Mouse (Mus musculus): ENCODE measurements around the gene Sbk1. TPM values are rescaled to one million over a fixed set of nuclear protein-coding genes. Genes with fewer than 3 reads are reported as not detected.
"Not testable (repeated sequence)": the region's sequence is repeated elsewhere in the genome, so short reads cannot be mapped to it uniquely, and the experiment has no call there.

The Sbk1 gene
- polyA plus RNA-seq, 1 experiment, result 24.7 TPM

DNA sequence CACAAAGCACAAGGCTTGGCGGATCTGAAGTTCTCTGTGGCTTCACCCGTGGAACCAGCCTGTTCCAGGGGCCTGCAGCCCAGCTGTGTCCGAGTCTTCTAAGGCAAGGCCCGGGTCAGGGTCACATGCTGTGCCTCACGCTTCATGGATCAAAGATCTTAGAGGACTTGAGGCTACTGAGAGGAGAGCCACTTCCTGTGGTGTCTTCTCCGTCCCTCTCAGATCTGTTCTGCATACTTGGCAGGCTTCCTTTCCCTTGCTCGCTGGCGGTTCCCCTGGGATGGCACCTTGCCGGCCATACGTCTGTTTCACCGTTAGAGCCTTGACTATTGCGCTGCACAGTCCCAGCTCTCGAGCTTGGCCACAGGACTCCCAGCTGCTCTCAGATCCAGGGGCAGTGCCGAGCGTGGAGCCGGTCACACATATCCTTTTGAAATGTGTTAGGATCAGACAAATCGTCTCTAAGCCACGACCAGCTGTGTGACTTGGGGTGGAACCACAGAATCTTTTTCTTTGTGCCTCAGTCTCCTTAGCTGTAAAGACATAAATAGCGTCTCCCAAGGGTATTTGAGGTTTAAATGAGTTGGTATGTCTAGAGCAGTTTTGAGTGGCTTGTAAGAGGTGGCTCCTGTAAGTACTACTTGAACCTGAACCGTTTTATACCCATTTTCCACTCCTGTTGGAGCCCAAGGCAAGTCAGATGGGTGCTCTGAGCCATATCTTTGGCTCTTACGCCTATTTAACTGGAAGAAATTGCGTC, 5.3 kb downstream of the Sbk1 start:
- peaks cover 6% of the 10 kb centered on the region for H3K4me1 ChIP-seq (ENCODE audit: control insufficient read depth, insufficient read depth, low read length)
- no peaks in the 10 kb centered on the region for H3K9me3 ChIP-seq (replicated peaks; ENCODE audit: control insufficient read depth, insufficient read depth, low read length, poor library complexity, severe bottlenecking)
- H3K27ac ChIP-seq (ENCODE audit: insufficient read depth, low read length), result no peak overlapping the region
- peaks cover 5% of the 10 kb centered on the region; the same call in 1 of the 2 replicates for H3K36me3 ChIP-seq (ENCODE audit: control insufficient read depth, insufficient read depth, low read length, poor library complexity, severe bottlenecking)
- no peak overlapping the region for H3K4me3 ChIP-seq (ENCODE audit: low read depth, low read length)
- TF ChIP-seq CTCF (IDR thresholded peaks at IDR 0.05; ENCODE audit: low read depth, low read length), result no peak
- TF ChIP-seq POLR2A (IDR thresholded peaks at IDR 0.05; ENCODE audit: insufficient read depth, low read length), result no peak
- H3K9ac ChIP-seq (ENCODE audit: low read depth, poor library complexity, severe bottlenecking), result no peak overlapping the region
- H3K27me3 ChIP-seq (ENCODE audit: control insufficient read depth, insufficient read depth, low read length, poor library complexity, severe bottlenecking), result no peaks in the 10 kb centered on the region

GRCm38 (mm10) chr7:126278799-126279198, 6.4 kb downstream of the Sbk1 start:
- Histone ChIP-seq H3K27ac (ENCODE audit: insufficient read depth, low read length) (no peak overlapping the region), H3K9me3 (replicated peaks; ENCODE audit: control insufficient read depth, insufficient read depth, low read length, poor library complexity, severe bottlenecking) (no peaks in the 10 kb centered on the region), H3K9ac (ENCODE audit: low read depth, poor library complexity, severe bottlenecking) (no peak overlapping the region), H3K27me3 (ENCODE audit: control insufficient read depth, insufficient read depth, low read length, poor library complexity, severe bottlenecking) (no peaks in the 10 kb centered on the region), H3K4me3 (ENCODE audit: low read depth, low read length) (no peak overlapping the region), H3K36me3 (ENCODE audit: control insufficient read depth, insufficient read depth, low read length, poor library complexity, severe bottlenecking) (peaks cover 5% of the 10 kb centered on the region; the same call in 1 of the 2 replicates), H3K4me1 (ENCODE audit: control insufficient read depth, insufficient read depth, low read length) (peaks cover 6% of the 10 kb centered on the region)
- no peak for TF ChIP-seq CTCF (IDR thresholded peaks at IDR 0.05; ENCODE audit: low read depth, low read length)
- TF ChIP-seq POLR2A (IDR thresholded peaks at IDR 0.05; ENCODE audit: insufficient read depth, low read length), result no peak
- no peak for TF ChIP-seq EP300 (IDR thresholded peaks at IDR 0.05; ENCODE audit: insufficient read depth, low read depth, low read length)

DNA sequence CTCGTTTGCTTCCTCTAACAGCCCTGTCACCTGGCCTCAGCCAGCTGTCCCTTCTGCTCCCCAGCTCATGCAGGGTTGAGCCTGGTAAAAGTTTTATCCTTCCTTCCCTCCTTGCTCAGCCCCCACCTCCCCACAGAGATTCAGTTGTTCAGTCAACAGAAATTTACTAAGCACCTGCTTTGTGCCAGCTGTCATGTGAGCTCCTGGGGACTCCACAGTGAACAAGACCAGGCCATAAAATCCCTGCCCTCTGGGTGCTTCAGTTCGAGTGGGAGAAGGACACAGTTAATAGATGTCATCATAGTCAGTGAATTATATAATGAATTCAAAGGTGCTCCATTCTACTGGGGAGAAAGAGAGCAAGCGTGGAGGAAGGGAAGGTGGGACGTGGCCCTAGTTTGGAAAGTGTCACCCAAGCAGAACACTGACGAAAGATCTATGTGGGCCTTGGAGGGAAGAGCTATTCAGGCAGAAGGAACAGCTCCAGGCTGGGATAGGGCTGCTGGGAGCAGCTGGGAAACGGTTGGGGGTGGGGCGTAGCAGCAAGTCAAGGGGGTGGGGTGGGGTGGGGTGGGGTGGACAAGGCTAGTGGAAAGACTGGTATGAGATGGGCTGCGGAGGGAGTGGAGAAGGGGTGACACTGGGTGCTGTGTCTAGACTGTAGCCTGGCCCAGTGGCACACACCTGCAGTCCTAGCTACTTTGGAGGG, 7.5 kb downstream of the Sbk1 start:
- no peak overlapping the region for H3K9ac ChIP-seq (ENCODE audit: low read depth, poor library complexity, severe bottlenecking)
- peaks cover 14% of the 10 kb centered on the region for H3K4me1 ChIP-seq (ENCODE audit: control insufficient read depth, insufficient read depth, low read length)
- peaks cover 5% of the 10 kb centered on the region; the same call in 1 of the 2 replicates for H3K36me3 ChIP-seq (ENCODE audit: control insufficient read depth, insufficient read depth, low read length, poor library complexity, severe bottlenecking)
- no peak overlapping the region for H3K4me3 ChIP-seq (ENCODE audit: low read depth, low read length)
- TF ChIP-seq CTCF (IDR thresholded peaks at IDR 0.05; ENCODE audit: low read depth, low read length), result no peak
- TF ChIP-seq EP300 (IDR thresholded peaks at IDR 0.05; ENCODE audit: insufficient read depth, low read depth, low read length), result no peak
- no peak for TF ChIP-seq POLR2A (IDR thresholded peaks at IDR 0.05; ENCODE audit: insufficient read depth, low read length)
- H3K27ac ChIP-seq (ENCODE audit: insufficient read depth, low read length), result no peak overlapping the region
- H3K9me3 ChIP-seq (replicated peaks; ENCODE audit: control insufficient read depth, insufficient read depth, low read length, poor library complexity, severe bottlenecking), result no peaks in the 10 kb centered on the region
- no peaks in the 10 kb centered on the region for H3K27me3 ChIP-seq (ENCODE audit: control insufficient read depth, insufficient read depth, low read length, poor library complexity, severe bottlenecking)

DNA sequence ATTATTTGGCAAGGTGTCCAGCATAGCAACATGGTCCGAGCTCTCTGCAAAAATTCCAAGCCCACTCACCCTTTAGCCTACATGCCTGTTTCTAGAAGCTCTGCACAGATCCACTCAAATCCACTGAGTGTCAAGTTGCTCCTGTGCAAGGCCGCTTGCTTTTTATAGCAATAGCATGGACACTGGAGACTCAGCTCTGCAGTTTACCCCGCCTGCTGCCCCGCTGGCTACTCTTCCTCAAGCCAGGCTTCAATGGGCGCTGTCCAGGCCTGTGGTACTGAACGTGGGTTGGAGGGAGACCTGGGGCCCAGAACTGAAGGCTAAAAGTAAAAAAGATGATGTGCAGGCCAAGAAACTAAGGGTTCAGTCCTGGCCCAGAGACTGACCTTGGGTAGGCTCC, 8.3 kb downstream of the Sbk1 start:
- H3K27me3 ChIP-seq (ENCODE audit: control insufficient read depth, insufficient read depth, low read length, poor library complexity, severe bottlenecking), result no peaks in the 10 kb centered on the region
- no peaks in the 10 kb centered on the region for H3K9me3 ChIP-seq (replicated peaks; ENCODE audit: control insufficient read depth, insufficient read depth, low read length, poor library complexity, severe bottlenecking)
- no peak overlapping the region for H3K4me3 ChIP-seq (ENCODE audit: low read depth, low read length)
- no peak for TF ChIP-seq EP300 (IDR thresholded peaks at IDR 0.05; ENCODE audit: insufficient read depth, low read depth, low read length)
- no peak for TF ChIP-seq POLR2A (IDR thresholded peaks at IDR 0.05; ENCODE audit: insufficient read depth, low read length)
- TF ChIP-seq CTCF (IDR thresholded peaks at IDR 0.05; ENCODE audit: low read depth, low read length), result no peak
- peaks cover 16% of the 10 kb centered on the region for H3K4me1 ChIP-seq (ENCODE audit: control insufficient read depth, insufficient read depth, low read length)
- peaks cover under 1% of the 10 kb centered on the region; the same call in 1 of the 2 replicates for H3K36me3 ChIP-seq (ENCODE audit: control insufficient read depth, insufficient read depth, low read length, poor library complexity, severe bottlenecking)
- no peak overlapping the region for H3K27ac ChIP-seq (ENCODE audit: insufficient read depth, low read length)
- no peak overlapping the region for H3K9ac ChIP-seq (ENCODE audit: low read depth, poor library complexity, severe bottlenecking)

GRCm38 (mm10) chr7:126281876-126282682, 9.7 kb downstream of the Sbk1 start:
- H3K9me3 ChIP-seq (replicated peaks; ENCODE audit: control insufficient read depth, insufficient read depth, low read length, poor library complexity, severe bottlenecking), result no peaks in the 10 kb centered on the region
- H3K9ac ChIP-seq (ENCODE audit: low read depth, poor library complexity, severe bottlenecking), result no peak overlapping the region
- no peak overlapping the region for H3K27ac ChIP-seq (ENCODE audit: insufficient read depth, low read length)
- no peaks in the 10 kb centered on the region for H3K36me3 ChIP-seq (ENCODE audit: control insufficient read depth, insufficient read depth, low read length, poor library complexity, severe bottlenecking)
- H3K27me3 ChIP-seq (ENCODE audit: control insufficient read depth, insufficient read depth, low read length, poor library complexity, severe bottlenecking), result no peaks in the 10 kb centered on the region
- TF ChIP-seq CTCF (IDR thresholded peaks at IDR 0.05; ENCODE audit: low read depth, low read length) (no peak), EP300 (IDR thresholded peaks at IDR 0.05; ENCODE audit: insufficient read depth, low read depth, low read length) (no peak), POLR2A (IDR thresholded peaks at IDR 0.05; ENCODE audit: insufficient read depth, low read length) (no peak)
- no peak overlapping the region for H3K4me3 ChIP-seq (ENCODE audit: low read depth, low read length)
- H3K4me1 ChIP-seq (ENCODE audit: control insufficient read depth, insufficient read depth, low read length), result peaks cover 16% of the 10 kb centered on the region

- not testable (repeated sequence) for H3K9me3 ChIP-seq (replicated peaks; ENCODE audit: control insufficient read depth, insufficient read depth, low read length, poor library complexity, severe bottlenecking); H3K27ac ChIP-seq (ENCODE audit: insufficient read depth, low read length); H3K36me3 ChIP-seq (ENCODE audit: control insufficient read depth, insufficient read depth, low read length, poor library complexity, severe bottlenecking); H3K27me3 ChIP-seq (ENCODE audit: control insufficient read depth, insufficient read depth, low read length, poor library complexity, severe bottlenecking); H3K4me3 ChIP-seq (ENCODE audit: low read depth, low read length); H3K9ac ChIP-seq (ENCODE audit: low read depth, poor library complexity, severe bottlenecking)
- peaks cover 16% of the 10 kb centered on the region for H3K4me1 ChIP-seq (ENCODE audit: control insufficient read depth, insufficient read depth, low read length)
These were observed 10.2 kb downstream of the Sbk1 start for GRCm38 (mm10) chr7:126282683-126282990.

Measured in ES-Bruce4 (cell line).